ENCODE assay signal across 8 mouse cellular contexts in the genomic region with DNA sequence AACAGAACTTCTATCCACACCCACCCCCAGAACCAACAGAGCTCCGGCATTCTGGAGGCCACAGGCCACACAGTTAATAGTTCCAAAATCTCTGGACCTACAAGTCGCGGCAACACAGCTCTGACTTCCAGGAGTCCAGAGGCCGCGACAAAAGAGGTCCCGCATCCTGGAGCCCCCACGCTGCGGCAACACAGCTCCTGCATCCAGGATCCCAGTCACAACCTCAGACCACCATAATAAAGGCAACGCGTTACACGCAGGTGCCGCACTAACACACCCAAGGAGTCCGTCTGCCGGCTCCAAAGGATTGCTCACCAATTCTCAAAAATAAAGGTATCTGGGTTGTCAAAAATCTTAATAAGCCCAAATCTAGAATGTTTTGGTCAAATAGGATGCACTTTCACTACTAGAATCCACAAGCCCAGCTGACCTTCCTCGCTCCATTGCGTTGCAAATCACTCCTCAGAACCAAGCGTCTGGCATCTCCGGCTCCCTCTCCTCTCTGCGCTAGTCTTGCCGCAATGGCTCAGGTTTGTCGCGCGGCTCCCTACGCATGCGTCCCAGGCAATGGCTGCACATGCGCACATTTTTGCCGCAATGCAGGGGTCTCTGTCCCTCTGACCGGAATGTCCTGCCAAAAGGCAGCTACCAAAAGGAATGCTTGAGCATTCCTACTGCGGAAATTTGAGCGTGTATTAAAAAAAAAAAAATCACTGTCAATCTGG. TPM values are rescaled to one million over a fixed set of nuclear protein-coding genes. Genes with fewer than 3 reads are reported as not detected.
DNase-seq lines count a peak whose midpoint lies in the region; ATAC-seq and TF ChIP-seq lines count a peak whose summit lies in the region.

A gene (minus strand): TSS at position 444 of the 725 bp plus-strand sequence.
A gene (minus strand): TSS at position 459 of the 725 bp plus-strand sequence.

- intact Hi-C loops in heart, postnatal 36 days (cut with DNase I), result no loop called here

- in situ Hi-C loops in Patski (cut with MboI; ENCODE audit: low pct_unique_long_range_greater_than_20kb), result no loop called here

- TF ChIP-seq CTCF in Patski (IDR thresholded peaks at IDR 0.05), result no peak
- no peak for TF ChIP-seq CTCF in lung, adult 2 months (IDR thresholded peaks at IDR 0.05; ENCODE audit: insufficient read depth, low read length)

- no peak for DNase-seq in Patski (ENCODE audit: low read depth, low spot score)
- DNase-seq in cerebellum, adult 18-20 months, result peak; percentile 87 to 93
- DNase-seq in forelimb bud, embryonic 11.5 days (ENCODE audit: low read depth, low spot score), result peak; percentile 60
- DNase-seq in heart, postnatal 36 days, result peak; percentile 52 to 62
- peak; percentile 79 for DNase-seq in layer of hippocampus, adult 9-11 months
- DNase-seq in lung, adult 2 months, result peak; percentile 20
- peak; percentile 47 for DNase-seq in retina, adult 2 months (ENCODE audit: low read depth, low spot score)

- 56% methylated on average over 30 of the region's 30 CpGs for WGBS in lung, adult 2 months

- H3K27me3 ChIP-seq in Patski, result no peaks in the 10 kb centered on the region

- peak within 1 kb of the TSS; percentile 48 for H3K4me3 ChIP-seq in lung, adult 2 months (replicated peaks; ENCODE audit: extremely low read depth, low read depth, low read length)

- CTCF ChIA-PET in Patski (lab: Charles Lee), result interaction anchor here (1.2 kb wide), 1 partner anchor 14 kb away, joined by 4 read pairs; no protein-coding TSS in a partner anchor

- POLR2A ChIA-PET in Patski (lab: Charles Lee), result interaction anchor here (0.6 kb wide), 1 partner anchor 44 kb away, joined by 3 read pairs; no protein-coding TSS in a partner anchor

- peak; percentile 73 for ATAC-seq in Patski
- ATAC-seq in activated CD4-positive, CD25-positive, alpha-beta regulatory T cell, adult 4 months, result no peak

- TF ChIP-seq POLR2A in lung, adult 2 months (IDR thresholded peaks at IDR 0.05; ENCODE audit: borderline replicate concordance, extremely low read depth, low read depth, low read length), result peak; percentile 25; the same call in 1 of the 2 replicates

- no peaks in the 10 kb centered on the region for H3K4me1 ChIP-seq in lung, adult 2 months (ENCODE audit: control insufficient read depth, insufficient read depth, low read length)

RNA-seq across cellular contexts. Expression of the first gene that starts in this region (rescaled TPM):
- 93.7 TPM for polyA plus RNA-seq in Patski (2021)
- 100 to 1,000 TPM; 235 to 328 TPM for total RNA-seq in heart, postnatal 36 days (2021)
- not detected in 2 replicates for polyA plus RNA-seq in lung, adult 2 months (2012; rRNA removed)
- polyA plus RNA-seq in activated CD4-positive, CD25-positive, alpha-beta regulatory T cell, adult 4 months (2017; shearing (Covaris generic)), result not detected

RNA-seq across cellular contexts. Expression of the second gene that starts in this region (rescaled TPM):
- polyA plus RNA-seq in Patski (2021), result 4.0 TPM
- 1 to 10 TPM; 3.1 to 3.4 TPM for total RNA-seq in heart, postnatal 36 days (2021)
- polyA plus RNA-seq in lung, adult 2 months (2012; rRNA removed), result 0.22 and 0.34 TPM in 2 replicates
- polyA plus RNA-seq in activated CD4-positive, CD25-positive, alpha-beta regulatory T cell, adult 4 months (2017; shearing (Covaris generic)), result not detected

Comparison
In these comparisons a context has a peak if more than half of its experiments do, and no peak if none do; other contexts are left out.
1. RNA of the first gene that starts in this region (polyA plus RNA-seq): 93.7 TPM in Patski (single experiment); not detected in lung, adult 2 months and not detected in activated CD4-positive, CD25-positive, alpha-beta regulatory T cell, adult 4 months; every median in the first group is over 10 times any median in the second.
2. Peak in DNase-seq and H3K4me3 ChIP-seq in lung, adult 2 months; RNA of the genes that start here not detected or under 1 TPM.